Mouse (Mus musculus) midbrain, postnatal 0 days (tissue): Measurements from ENCODE around the gene Gimap1. TPM values are rescaled to one million over a fixed set of nuclear protein-coding genes. Genes with fewer than 3 reads are reported as not detected.

Source experiments
- ATAC-seq: fragments of 200-750 bp; cut with Nextera tagmentation; 2 replicates; pipeline ENCODE4 v1.8.0; 2017; ENCODE audit warnings: moderate number of reproducible peaks, mild to moderate bottlenecking, moderate TSS enrichment, moderate library complexity; ENCODE audit not compliant: low FRiP score
- DNase-seq: peaks from one replicate; pipeline ENCODE4 v3.0.0-alpha.2; 2015; ENCODE audit warnings: low spot score
- H3K27ac ChIP-seq: fragments of 300-500 bp; sonication (generic); 2 replicates; pipeline ENCODE4 v1.5.1; 2014; ENCODE audit warnings: low read depth, mild to moderate bottlenecking, low read length, mixed read lengths
- H3K27me3 ChIP-seq: fragments of 300-500 bp; sonication (generic); 2 replicates; pipeline ENCODE4 v1.6.1; 2014; ENCODE audit warnings: low read length, control low read depth, mixed read lengths; ENCODE audit not compliant: insufficient read depth
- H3K36me3 ChIP-seq: fragments of 300-500 bp; sonication (generic); 2 replicates; pipeline ENCODE4 v1.6.1; 2014; ENCODE audit warnings: low read length, control low read depth, mixed read lengths; ENCODE audit not compliant: insufficient read depth
- H3K4me1 ChIP-seq: fragments of 300-500 bp; sonication (generic); 2 replicates; pipeline ENCODE4 v1.6.1; 2014; ENCODE audit warnings: mild to moderate bottlenecking, control low read depth, antibody characterized with exemption, low read length, mixed read lengths; ENCODE audit not compliant: insufficient read depth
- H3K4me2 ChIP-seq: fragments of 300-500 bp; sonication (generic); 2 replicates; pipeline ENCODE4 v1.6.1; 2014; ENCODE audit warnings: low read depth, mild to moderate bottlenecking, low read length, mixed read lengths; ENCODE audit not compliant: poor library complexity, severe bottlenecking
- H3K4me3 ChIP-seq: fragments of 300-500 bp; sonication (generic); 2 replicates; pipeline ENCODE4 v1.5.1; 2014; ENCODE audit warnings: low read depth, mild to moderate bottlenecking, low read length, moderate library complexity
- H3K9ac ChIP-seq: fragments of 300-500 bp; sonication (generic); replicated peaks from 2 replicates; pipeline ENCODE4 v1.6.1; 2014; ENCODE audit warnings: mild to moderate bottlenecking, low read length, moderate library complexity, mixed read lengths; ENCODE audit not compliant: poor library complexity, severe bottlenecking
- H3K9me3 ChIP-seq: fragments of 300-500 bp; sonication (generic); 2 replicates; pipeline ENCODE4 v1.6.1; 2016; ENCODE audit warnings: low read length, control low read depth
- CTCF ChIP-seq: IDR thresholded peaks from 2 replicates; pipeline ENCODE4 v1.5.1; 2016; ENCODE audit warnings: antibody characterized with exemption, mild to moderate bottlenecking
- WGBS: fragments of 180-500 bp; shearing (Covaris S2); extraction: QIAGEN DNeasy Blood & Tissue Kit; methylation state at CpG from one replicate; pipeline ENCODE4 v1.1.7; 2014; 5-methylcytosine and 5-hydroxymethylcytosine counted together
- polyA plus RNA-seq: library from polyadenylated mRNA; unstranded; fragments of >200 nt; fragmentation: Nextera tagmentation; extraction: Ambion mirVana; gene quantifications from 2 replicates; pipeline ENCODE4 v1.2.1, GENCODE M21; 2015
- total RNA-seq: library from RNA; depleted of rRNA; stranded (reverse); fragments of >200 nt; gene quantifications from 2 replicates; pipeline ENCODE4 v1.2.3, GENCODE M21; 2014

The Gimap1 gene
- total and polyA plus RNA-seq, 2 experiments from 2014 or later = 1.6 to 2.9 TPM

GRCm38 (mm10) chr6:48732864-48733304 is 6.0 kb upstream of the Gimap1 start:
- ATAC-seq = no peak
- H3K9ac ChIP-seq = no peak overlapping the region
- H3K4me3 ChIP-seq = no peak overlapping the region
- no peaks in the 10 kb centered on the region for H3K9me3 ChIP-seq
- 51% methylated on average over 8 of the region's 8 CpGs for WGBS
- H3K36me3 ChIP-seq = no peaks in the 10 kb centered on the region
- no peak for TF ChIP-seq CTCF
- H3K4me2 ChIP-seq = no peak overlapping the region
- no peak for DNase-seq
- H3K27ac ChIP-seq = no peak overlapping the region
- H3K27me3 ChIP-seq = no peaks in the 10 kb centered on the region
- H3K4me1 ChIP-seq = no peaks in the 10 kb centered on the region

GRCm38 (mm10) chr6:48733660-48734059 is 5.2 kb upstream of the Gimap1 start:
- no peak for DNase-seq
- Histone ChIP-seq H3K4me1 (no peaks in the 10 kb centered on the region), H3K4me2 (no peak overlapping the region), H3K4me3 (no peak overlapping the region), H3K27ac (no peak overlapping the region), H3K9me3 (no peaks in the 10 kb centered on the region), H3K36me3 (no peaks in the 10 kb centered on the region), H3K9ac (no peak overlapping the region), H3K27me3 (no peaks in the 10 kb centered on the region)
- ATAC-seq = no peak
- TF ChIP-seq CTCF = no peak
- WGBS = 82% methylated on average over 1 of the region's 1 CpGs

- no peaks in the 10 kb centered on the region for H3K4me1 ChIP-seq
- DNase-seq (no peak), ATAC-seq (no peak)
- H3K4me3 ChIP-seq = no peak overlapping the region
- 83% methylated on average over 2 of the region's 2 CpGs for WGBS
- H3K9me3 ChIP-seq = no peaks in the 10 kb centered on the region
- no peak overlapping the region for H3K4me2 ChIP-seq
- no peaks in the 10 kb centered on the region for H3K27me3 ChIP-seq
- no peak overlapping the region for H3K27ac ChIP-seq
- no peaks in the 10 kb centered on the region for H3K36me3 ChIP-seq
- TF ChIP-seq CTCF = no peak
- no peak overlapping the region for H3K9ac ChIP-seq
Observed at GRCm38 (mm10) chr6:48737053-48737452, 1.8 kb upstream of the Gimap1 start.

- H3K27ac ChIP-seq = no peak overlapping the region
- no peak overlapping the region for H3K9ac ChIP-seq
- DNase-seq (no peak), ATAC-seq (no peak)
- no peaks in the 10 kb centered on the region for H3K4me1 ChIP-seq
- 92% methylated on average over 5 of the region's 5 CpGs for WGBS
- no peak for TF ChIP-seq CTCF
- H3K27me3 ChIP-seq = no peaks in the 10 kb centered on the region
- no peak overlapping the region for H3K4me3 ChIP-seq
- H3K9me3 ChIP-seq = no peaks in the 10 kb centered on the region
- no peak overlapping the region for H3K4me2 ChIP-seq
- no peaks in the 10 kb centered on the region for H3K36me3 ChIP-seq
Observed at GRCm38 (mm10) chr6:48737688-48738087, 1.2 kb upstream of the Gimap1 start.

GRCm38 (mm10) chr6:48739780-48740055 is 864 bp downstream of the Gimap1 start:
- H3K4me2 ChIP-seq = no peak overlapping the region
- WGBS = 90% methylated on average over 3 of the region's 3 CpGs
- H3K9ac ChIP-seq = no peak overlapping the region
- no peak for TF ChIP-seq CTCF
- no peaks in the 10 kb centered on the region for H3K36me3 ChIP-seq
- H3K27me3 ChIP-seq = no peaks in the 10 kb centered on the region
- ATAC-seq (no peak), DNase-seq (no peak)
- H3K4me1 ChIP-seq = no peaks in the 10 kb centered on the region
- no peak overlapping the region for H3K27ac ChIP-seq
- no peaks in the 10 kb centered on the region for H3K9me3 ChIP-seq
- no peak overlapping the region for H3K4me3 ChIP-seq

GRCm38 (mm10) chr6:48740501-48741169 is 1.8 kb downstream of the Gimap1 start:
- TF ChIP-seq CTCF = no peak
- Histone ChIP-seq H3K9me3 (no peaks in the 10 kb centered on the region), H3K36me3 (no peaks in the 10 kb centered on the region), H3K4me3 (no peak overlapping the region), H3K27me3 (no peaks in the 10 kb centered on the region), H3K4me2 (no peak overlapping the region), H3K27ac (no peak overlapping the region), H3K9ac (no peak overlapping the region), H3K4me1 (no peaks in the 10 kb centered on the region)
- 77% methylated on average over 3 of the region's 3 CpGs for WGBS
- ATAC-seq (no peak), DNase-seq (no peak)
